ENCODE assay signal across 7 mouse cellular contexts in genomic region chr7:99095191-99095590, GRCm38 (mm10). TPM values are rescaled to one million over a fixed set of nuclear protein-coding genes. Genes with fewer than 3 reads are reported as not detected.
DNase-seq lines count a peak whose midpoint lies in the region; ATAC-seq and TF ChIP-seq lines count a peak whose summit lies in the region.

No protein-coding gene starts in this region.

- ATAC-seq in intestine, postnatal 0 days = no peak
- no peak for ATAC-seq in intestine, embryonic 15.5 days
- peak; percentile 46 for ATAC-seq in activated CD4-positive, CD25-positive, alpha-beta regulatory T cell, adult 4 months

- no peak overlapping the region for H3K4me3 ChIP-seq in intestine, postnatal 0 days (ENCODE audit: low read depth, low read length)
- no peak overlapping the region for H3K4me3 ChIP-seq in intestine, embryonic 15.5 days (replicated peaks)
- H3K4me3 ChIP-seq in CH12.LX (replicated peaks in 1 of 3; ENCODE audit: low read depth in 2 of 3, low read length in 2 of 3, poor library complexity in 1 of 3) = no peak overlapping the region

- intact Hi-C loops in left cerebral cortex, postnatal 10 days (cut with DNase I) = no loop called here

- TF ChIP-seq POLR2A in CH12.LX (IDR thresholded peaks at IDR 0.05; ENCODE audit: low read depth, low read length) = no peak

- no peaks in the 10 kb centered on the region for H3K79me2 ChIP-seq in CH12.LX (replicated peaks; ENCODE audit: control insufficient read depth, extremely low read depth, insufficient read depth, poor library complexity, severe bottlenecking)

- no peak overlapping the region for H3K4me2 ChIP-seq in intestine, postnatal 0 days (replicated peaks; ENCODE audit: low read depth)
- no peak overlapping the region for H3K4me2 ChIP-seq in intestine, embryonic 15.5 days (replicated peaks)
- no peak overlapping the region for H3K4me2 ChIP-seq in CH12.LX (ENCODE audit: insufficient read depth, low read depth, poor library complexity, severe bottlenecking)

- DNase-seq in CH12.LX (ENCODE audit: extremely low read depth) = peak; percentile 70
- peak; percentile 66 for DNase-seq in kidney, adult 9 months
- peak; percentile 15 for DNase-seq in retina, adult 2 months (ENCODE audit: low read depth, low spot score)
- DNase-seq in left cerebral cortex, postnatal 10 days (ENCODE audit: extremely low spot score in 1 of 2, low spot score in 2 of 2) = no peak

- in situ Hi-C loops in CH12.LX (cut with MboI; ENCODE audit: low pct_ligation_motif_present, low pct_unique_long_range_greater_than_20kb, low sequenced_read_pairs) = no loop called here

- H3K36me3 ChIP-seq in intestine, postnatal 0 days (ENCODE audit: control insufficient read depth, insufficient read depth) = peaks cover 17% of the 10 kb centered on the region
- H3K36me3 ChIP-seq in intestine, embryonic 15.5 days = peaks cover 4% of the 10 kb centered on the region; the same call in 1 of the 2 replicates
- peaks cover 28 to 80% of the 10 kb centered on the region in 2 experiments for H3K36me3 ChIP-seq in CH12.LX (replicated peaks in 1 of 2; ENCODE audit: control insufficient read depth in 1 of 2, insufficient read depth in 1 of 2, low read length in 1 of 2)

- no peak overlapping the region for H3K9ac ChIP-seq in intestine, postnatal 0 days (ENCODE audit: low read depth, low read length)
- no peak overlapping the region for H3K9ac ChIP-seq in intestine, embryonic 15.5 days
- H3K9ac ChIP-seq in CH12.LX (ENCODE audit: insufficient read depth, low read depth) = no peak overlapping the region

- no peak overlapping the region for H3K27ac ChIP-seq in intestine, postnatal 0 days (ENCODE audit: low read depth, low read length)
- H3K27ac ChIP-seq in intestine, embryonic 15.5 days = no peak overlapping the region
- no peak overlapping the region for H3K27ac ChIP-seq in CH12.LX (ENCODE audit: insufficient read depth, low read depth)

- H3K4me1 ChIP-seq in intestine, postnatal 0 days (replicated peaks; ENCODE audit: control insufficient read depth, insufficient read depth, low read length) = no peaks in the 10 kb centered on the region
- H3K4me1 ChIP-seq in intestine, embryonic 15.5 days (replicated peaks) = peaks cover 3% of the 10 kb centered on the region; the same call in 1 of the 2 replicates
- peaks cover 0 to 7% of the 10 kb centered on the region in 2 experiments; a peak in 1 of 4 replicates for H3K4me1 ChIP-seq in CH12.LX (ENCODE audit: control insufficient read depth in 1 of 2, insufficient read depth in 2 of 2)

- no peaks in the 10 kb centered on the region for H3K27me3 ChIP-seq in intestine, postnatal 0 days (replicated peaks; ENCODE audit: control insufficient read depth, insufficient read depth, low read length)
- no peaks in the 10 kb centered on the region for H3K27me3 ChIP-seq in intestine, embryonic 15.5 days (replicated peaks)
- H3K27me3 ChIP-seq in CH12.LX (replicated peaks) = no peaks in the 10 kb centered on the region

- TF ChIP-seq CTCF in intestine, postnatal 0 days (IDR thresholded peaks at IDR 0.05; ENCODE audit: low read depth) = peak; percentile 70
- TF ChIP-seq CTCF in CH12.LX (conservative IDR thresholded peaks at IDR 0.05 in 1 of 2, IDR thresholded peaks at IDR 0.05 in 1 of 2; ENCODE audit: low read depth in 2 of 2, low read length in 2 of 2) = peak; percentile 54 to 65; a peak in 3 of 4 replicates

- TF ChIP-seq EP300 in CH12.LX (IDR thresholded peaks at IDR 0.05; ENCODE audit: low read length) = no peak

- WGBS in intestine, postnatal 0 days = 66% methylated on average over 3 of the region's 4 CpGs
- 77% methylated on average over 4 of the region's 4 CpGs for WGBS in intestine, embryonic 15.5 days

- no peaks in the 10 kb centered on the region for H3K9me3 ChIP-seq in intestine, postnatal 0 days (ENCODE audit: control insufficient read depth)
- H3K9me3 ChIP-seq in intestine, embryonic 15.5 days = no peaks in the 10 kb centered on the region
- H3K9me3 ChIP-seq in CH12.LX (replicated peaks; ENCODE audit: low read length) = no peaks in the 10 kb centered on the region

- dilution Hi-C loops in CH12.LX (cut with MboI; ENCODE audit: extremely low pct_ligation_motif_present, extremely low pct_unique_long_range_greater_than_20kb, low sequenced_read_pairs) = no loop called here

- peak; percentile 55 for TF ChIP-seq RAD21 in CH12.LX (IDR thresholded peaks at IDR 0.05; ENCODE audit: low read depth, low read length)

TF ChIP-seq in CH12.LX, 34 proteins besides CTCF, POLR2A, EP300 and RAD21:
- no peak for TF ChIP-seq MAX (IDR thresholded peaks at IDR 0.05; ENCODE audit: low read length)
- no peak for TF ChIP-seq ZMIZ1 (IDR thresholded peaks at IDR 0.05; ENCODE audit: low read depth, low read length)
- TF ChIP-seq SMC3 (IDR thresholded peaks at IDR 0.05; ENCODE audit: low read depth, low read length) = peak; percentile 27; the same call in 1 of the 2 replicates
- TF ChIP-seq USF1 (IDR thresholded peaks at IDR 0.05; ENCODE audit: low read depth, low read length) = no peak
- TF ChIP-seq JUN (IDR thresholded peaks at IDR 0.05; ENCODE audit: insufficient read depth, low read depth, low read length) = no peak
- no peak for TF ChIP-seq NELFE (IDR thresholded peaks at IDR 0.05; ENCODE audit: low read depth, low read length)
- no peak for TF ChIP-seq GABPA (IDR thresholded peaks at IDR 0.05; ENCODE audit: insufficient replicate concordance, low read depth, low read length)
- peak; percentile 71 for TF ChIP-seq ZNF384 (IDR thresholded peaks at IDR 0.05; ENCODE audit: low read depth, low read length)
- no peak for TF ChIP-seq ETS1 (conservative IDR thresholded peaks at IDR 0.05; ENCODE audit: low read depth, low read length)

RNA-seq across cellular contexts. Expression of gene Uvrag, which starts 45.8 kb away (rescaled TPM):
- 12.0 and 17.4 TPM in 2 replicates for polyA plus RNA-seq in intestine, postnatal 0 days (2015; fragmentation: Nextera tagmentation; extraction: Ambion mirVana)
- polyA plus RNA-seq in intestine, embryonic 15.5 days (2015; fragmentation: Nextera tagmentation; extraction: Ambion mirVana) = 20.5 and 20.9 TPM in 2 replicates
- 20.6 and 23.3 TPM in 2 replicates for total RNA-seq in CH12.LX (2012; rRNA removed)
- 37.5 and 39.1 TPM in 2 replicates for total RNA-seq in CH12.LX (2014; rRNA removed)
- polyA plus RNA-seq in CH12.LX (2012; ENCODE audit: insufficient read length, low read depth) = 47.4 and 61.6 TPM in 2 replicates
- polyA plus RNA-seq in activated CD4-positive, CD25-positive, alpha-beta regulatory T cell, adult 4 months (2017; shearing (Covaris generic)) = 1 to 10 TPM; 6.7 to 8.9 TPM
- 10 to 100 TPM; 40.4 to 42.9 TPM for total RNA-seq in left cerebral cortex, postnatal 10 days (2021)

Comparison
In these comparisons a context has a peak if more than half of its experiments do, and no peak if none do; other contexts are left out.
1. DNase-seq: peak in CH12.LX (single experiment), kidney, adult 9 months (single experiment) and retina, adult 2 months (single experiment); none in left cerebral cortex, postnatal 10 days (0 of 2).